Mouse (Mus musculus) limb, embryonic 12.5 days (tissue): ENCODE measurements around the gene Ak1. TPM values are rescaled to one million over a fixed set of nuclear protein-coding genes. Genes with fewer than 3 reads are reported as not detected.

Source experiments
- ATAC-seq: fragments of 200-750 bp; cut with Nextera tagmentation; 2 replicates; pipeline ENCODE4 v1.8.0; 2017; ENCODE audit warnings: low read depth, moderate TSS enrichment; ENCODE audit not compliant: insufficient number of reproducible peaks, insufficient read depth, low FRiP score, low TSS enrichment
- H3K27ac ChIP-seq: fragments of 300-500 bp; sonication (generic); 2 replicates; pipeline ENCODE4 v1.5.1; 2016; ENCODE audit warnings: mild to moderate bottlenecking, moderate library complexity
- H3K27me3 ChIP-seq: fragments of 300-500 bp; sonication (generic); 2 replicates; pipeline ENCODE4 v1.6.1; 2016; ENCODE audit warnings: mild to moderate bottlenecking, moderate library complexity
- H3K36me3 ChIP-seq: fragments of 300-500 bp; sonication (generic); 2 replicates; pipeline ENCODE4 v1.6.1; 2016; ENCODE audit warnings: mild to moderate bottlenecking, moderate library complexity
- H3K4me1 ChIP-seq: fragments of 300-500 bp; sonication (generic); replicated peaks from 2 replicates; pipeline ENCODE4 v1.6.1; 2016
- H3K4me2 ChIP-seq: fragments of 300-500 bp; sonication (generic); 2 replicates; pipeline ENCODE4 v1.6.1; 2016; ENCODE audit warnings: mild to moderate bottlenecking, moderate library complexity
- H3K4me3 ChIP-seq: fragments of 300-500 bp; sonication (generic); replicated peaks from 2 replicates; pipeline ENCODE4 v1.5.1; 2016; ENCODE audit warnings: mild to moderate bottlenecking
- H3K9ac ChIP-seq: fragments of 300-500 bp; sonication (generic); replicated peaks from 2 replicates; pipeline ENCODE4 v1.6.1; 2016; ENCODE audit warnings: mild to moderate bottlenecking, moderate library complexity
- H3K9me3 ChIP-seq: fragments of 300-500 bp; sonication (generic); 2 replicates; pipeline ENCODE4 v1.6.1; 2016; ENCODE audit warnings: mild to moderate bottlenecking, moderate library complexity
- WGBS: fragments of 180-500 bp; shearing (Covaris S2); methylation state at CpG from one replicate; pipeline ENCODE4 v1.1.7; 2016; 5-methylcytosine and 5-hydroxymethylcytosine counted together
- polyA plus RNA-seq: library from polyadenylated mRNA; unstranded; fragments of >200 nt; fragmentation: Nextera tagmentation; extraction: Ambion mirVana; gene quantifications from 2 replicates; pipeline ENCODE4 v1.2.1, GENCODE M21; 2016

Ak1 gene
- polyA plus RNA-seq, 1 experiment from 2014 or later, result 34.3 TPM

DNA sequence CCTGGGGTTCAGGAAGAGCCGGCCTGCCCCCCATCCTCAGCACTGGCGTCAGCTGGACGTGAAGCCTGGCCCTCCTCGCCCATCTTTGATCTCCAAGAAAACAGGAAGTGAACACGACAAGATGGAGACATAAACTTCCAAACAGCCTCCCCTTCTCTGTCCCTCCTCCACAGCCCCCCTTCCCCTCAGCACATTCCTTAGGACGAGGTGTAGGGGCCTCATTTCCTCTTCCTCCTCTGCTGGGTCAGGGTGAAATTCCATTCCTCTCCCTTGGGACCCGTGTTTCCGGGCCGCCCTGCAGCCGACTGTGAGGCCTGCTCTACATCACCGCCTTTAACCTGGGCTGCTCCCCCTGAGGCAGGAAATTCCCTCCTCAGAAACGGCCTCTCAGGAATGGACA lies 34.3 kb downstream of the Ak1 start:
- H3K4me2 ChIP-seq, result peak overlapping the region; percentile 3; the same call in 1 of the 2 replicates
- peak; percentile 63; the same call in 1 of the 2 replicates for ATAC-seq

DNA sequence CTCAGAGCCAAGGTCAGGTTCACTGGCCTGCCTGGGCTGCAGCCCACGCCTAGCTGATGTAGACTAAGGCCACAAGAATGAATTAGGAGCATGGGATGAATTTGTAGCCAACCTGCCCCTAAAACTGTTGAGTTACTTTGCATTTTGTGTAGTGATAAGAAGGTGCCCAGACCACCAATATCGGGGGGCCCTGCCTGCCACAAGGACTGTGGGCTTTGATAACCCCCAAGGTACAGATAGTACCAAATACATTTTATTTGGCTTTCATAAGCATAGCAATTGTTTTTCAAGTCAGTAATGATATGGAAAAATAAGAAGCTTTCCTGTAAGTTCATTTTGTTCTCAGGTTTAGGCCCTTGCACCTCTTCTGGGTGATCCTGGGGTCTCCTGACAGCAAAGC lies 37.3 kb downstream of the Ak1 start:
- H3K9me3 ChIP-seq, result no peaks in the 10 kb centered on the region
- peaks cover 24% of the 10 kb centered on the region for H3K4me1 ChIP-seq
- H3K9ac ChIP-seq, result no peak overlapping the region
- no peaks in the 10 kb centered on the region for H3K36me3 ChIP-seq
- no peak overlapping the region for H3K4me3 ChIP-seq
- no peak overlapping the region for H3K27ac ChIP-seq
- 81% methylated on average over 2 of the region's 2 CpGs for WGBS
- no peak for ATAC-seq
- no peak overlapping the region for H3K4me2 ChIP-seq
- no peaks in the 10 kb centered on the region for H3K27me3 ChIP-seq

More for the DNA sequence above, 34.3 kb downstream of the Ak1 start:
- Histone ChIP-seq H3K27me3 (no peaks in the 10 kb centered on the region), H3K4me1 (peaks cover 30% of the 10 kb centered on the region), H3K27ac (peak overlapping the region; percentile 85), H3K9me3 (no peaks in the 10 kb centered on the region), H3K36me3 (no peaks in the 10 kb centered on the region), H3K9ac (no peak overlapping the region), H3K4me3 (no peak overlapping the region)
- 18% methylated on average over 12 of the region's 12 CpGs for WGBS

DNA sequence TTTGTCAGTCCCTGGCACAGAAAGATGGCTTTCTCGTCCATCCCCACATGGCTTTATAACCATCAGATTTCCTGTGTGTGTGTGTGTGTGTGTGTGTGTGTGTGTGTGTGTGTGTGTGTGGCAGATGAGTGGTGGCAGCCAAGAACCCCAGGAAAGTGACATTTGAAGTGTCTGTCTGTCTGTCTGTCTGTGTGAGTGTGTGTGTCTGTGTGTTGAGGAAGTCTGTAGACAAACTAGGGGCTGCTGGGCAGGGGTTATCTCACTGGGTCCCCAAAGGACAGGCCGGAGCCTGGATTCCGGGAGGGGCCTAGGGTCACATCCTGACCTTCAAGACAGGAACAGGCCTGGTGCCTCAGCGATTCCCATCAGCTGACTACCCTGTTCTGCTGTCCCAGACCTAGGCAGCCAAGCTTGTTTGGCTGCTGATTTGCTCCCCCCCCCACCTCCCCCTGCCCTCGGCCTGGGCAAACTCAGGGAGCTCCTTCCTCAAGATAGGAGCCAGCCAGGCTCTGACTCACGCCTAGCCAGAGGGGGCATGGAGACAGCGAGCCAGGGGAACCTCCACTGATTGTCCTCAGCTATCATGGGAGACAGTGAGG lies 40.0 kb downstream of the Ak1 start:
- H3K36me3 ChIP-seq, result no peaks in the 10 kb centered on the region
- H3K9ac ChIP-seq, result no peak overlapping the region
- no peaks in the 10 kb centered on the region for H3K9me3 ChIP-seq
- WGBS, result 45% methylated on average over 7 of the region's 7 CpGs
- no peak for ATAC-seq
- H3K27me3 ChIP-seq, result no peaks in the 10 kb centered on the region
- H3K4me2 ChIP-seq, result no peak overlapping the region
- H3K4me3 ChIP-seq, result no peak overlapping the region
- H3K4me1 ChIP-seq, result no peaks in the 10 kb centered on the region
- H3K27ac ChIP-seq, result no peak overlapping the region

DNA sequence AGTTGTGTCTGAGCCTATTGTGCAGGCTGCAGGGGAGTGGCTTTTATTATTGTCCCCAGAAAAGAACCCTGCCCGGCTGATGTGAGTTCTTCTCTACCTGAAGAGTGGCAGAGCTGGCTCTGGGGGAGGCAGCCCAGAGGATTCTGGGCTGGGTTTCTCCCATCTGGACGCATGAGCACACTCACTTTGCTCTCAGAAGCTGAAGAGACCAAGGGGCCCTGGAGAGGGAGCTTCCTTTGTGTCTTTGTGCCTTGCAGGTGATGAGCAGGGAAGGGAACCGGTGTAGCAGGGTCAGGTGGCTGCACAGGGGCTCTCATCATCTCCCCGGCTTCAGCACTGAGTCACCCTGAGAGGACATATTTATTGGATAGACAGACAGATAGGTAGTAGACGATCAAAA lies 40.7 kb downstream of the Ak1 start:
- H3K27me3 ChIP-seq, result no peaks in the 10 kb centered on the region
- H3K9me3 ChIP-seq, result no peaks in the 10 kb centered on the region
- H3K27ac ChIP-seq, result 0 out of 2 replicates have a peak overlapping the region, but pooled peaks have one; percentile 20
- H3K4me3 ChIP-seq, result no peak overlapping the region
- WGBS, result 63% methylated on average over 5 of the region's 5 CpGs
- ATAC-seq, result no peak
- H3K36me3 ChIP-seq, result no peaks in the 10 kb centered on the region
- H3K4me2 ChIP-seq, result no peak overlapping the region
- no peaks in the 10 kb centered on the region for H3K4me1 ChIP-seq
- H3K9ac ChIP-seq, result no peak overlapping the region

DNA sequence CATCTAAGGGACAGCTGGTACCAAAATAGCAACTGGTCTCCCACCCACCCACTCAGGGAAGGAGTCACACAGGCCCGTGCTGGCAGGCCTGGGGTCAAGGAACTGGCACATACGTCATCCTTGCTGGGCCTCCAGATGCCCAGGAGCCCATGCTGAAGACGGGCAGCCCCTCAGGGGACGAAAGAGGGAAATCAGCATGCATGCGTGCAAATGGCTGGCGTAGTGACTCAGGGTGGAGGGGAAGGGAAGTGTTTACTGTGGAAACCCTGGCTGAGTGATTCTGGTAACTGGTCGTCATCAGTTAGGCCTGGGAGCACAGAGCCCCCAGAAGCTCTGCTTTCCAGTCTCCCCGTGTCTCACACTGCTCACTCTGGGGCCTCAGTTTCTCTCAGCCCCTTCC lies 43.8 kb downstream of the Ak1 start:
- H3K27me3 ChIP-seq, result no peaks in the 10 kb centered on the region
- 71% methylated on average over 8 of the region's 8 CpGs for WGBS
- H3K4me2 ChIP-seq, result no peak overlapping the region
- H3K4me1 ChIP-seq, result no peaks in the 10 kb centered on the region
- no peak overlapping the region for H3K4me3 ChIP-seq
- no peak for ATAC-seq
- H3K27ac ChIP-seq, result 0 out of 2 replicates have a peak overlapping the region, but pooled peaks have one; percentile 17
- no peaks in the 10 kb centered on the region for H3K9me3 ChIP-seq
- no peaks in the 10 kb centered on the region for H3K36me3 ChIP-seq
- no peak overlapping the region for H3K9ac ChIP-seq

DNA sequence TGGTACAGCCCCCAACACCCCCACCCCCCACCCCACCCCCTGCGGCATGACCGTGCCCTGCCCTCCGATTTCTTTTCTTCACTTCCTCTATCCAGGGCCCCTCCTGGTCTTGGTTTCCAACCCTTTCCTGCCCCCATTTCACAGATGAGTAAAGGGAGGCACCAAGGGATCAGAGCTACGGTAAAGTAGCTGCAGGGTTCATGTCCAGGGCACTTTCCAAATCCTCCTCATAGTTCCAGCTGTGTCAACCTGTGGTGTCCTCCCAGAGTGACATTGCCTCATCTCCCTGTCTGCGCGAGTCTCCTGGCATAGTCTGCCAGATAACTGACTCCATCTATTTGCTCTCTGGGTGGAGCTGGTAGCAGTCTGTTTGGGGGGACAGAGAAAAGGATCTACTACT lies 44.3 kb downstream of the Ak1 start:
- Histone ChIP-seq H3K9me3 (no peaks in the 10 kb centered on the region), H3K27me3 (no peaks in the 10 kb centered on the region), H3K4me1 (no peaks in the 10 kb centered on the region), H3K4me3 (no peak overlapping the region), H3K27ac (no peak overlapping the region), H3K36me3 (no peaks in the 10 kb centered on the region), H3K4me2 (no peak overlapping the region), H3K9ac (no peak overlapping the region)
- ATAC-seq, result no peak
- WGBS, result 82% methylated on average over 6 of the region's 6 CpGs

DNA sequence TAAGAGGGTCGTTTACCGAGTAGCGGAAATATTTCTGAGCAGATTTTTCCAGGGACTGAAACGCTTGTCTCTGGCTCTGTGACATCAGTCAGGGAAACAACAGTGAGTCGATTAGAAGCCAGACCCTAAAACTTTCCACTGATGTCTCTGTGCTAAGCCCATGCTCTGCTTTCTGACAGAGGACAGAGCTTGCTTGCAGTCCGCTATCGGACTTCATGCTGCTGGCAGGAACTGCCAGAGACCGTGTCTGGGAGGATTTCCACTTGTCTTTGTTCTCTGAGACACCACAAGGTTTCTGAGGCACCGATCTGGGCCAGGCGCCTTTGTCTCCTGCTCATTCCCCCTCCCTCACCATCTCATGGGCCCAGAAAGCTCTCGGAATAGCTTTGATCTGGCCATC lies 46.2 kb downstream of the Ak1 start:
- H3K9ac ChIP-seq, result no peak overlapping the region
- no peaks in the 10 kb centered on the region for H3K9me3 ChIP-seq
- no peak for ATAC-seq
- H3K4me3 ChIP-seq, result no peak overlapping the region
- H3K4me2 ChIP-seq, result no peak overlapping the region
- H3K4me1 ChIP-seq, result no peaks in the 10 kb centered on the region
- no peaks in the 10 kb centered on the region for H3K36me3 ChIP-seq
- 59% methylated on average over 11 of the region's 11 CpGs for WGBS
- H3K27me3 ChIP-seq, result no peaks in the 10 kb centered on the region
- H3K27ac ChIP-seq, result peak overlapping the region; percentile 47

DNA sequence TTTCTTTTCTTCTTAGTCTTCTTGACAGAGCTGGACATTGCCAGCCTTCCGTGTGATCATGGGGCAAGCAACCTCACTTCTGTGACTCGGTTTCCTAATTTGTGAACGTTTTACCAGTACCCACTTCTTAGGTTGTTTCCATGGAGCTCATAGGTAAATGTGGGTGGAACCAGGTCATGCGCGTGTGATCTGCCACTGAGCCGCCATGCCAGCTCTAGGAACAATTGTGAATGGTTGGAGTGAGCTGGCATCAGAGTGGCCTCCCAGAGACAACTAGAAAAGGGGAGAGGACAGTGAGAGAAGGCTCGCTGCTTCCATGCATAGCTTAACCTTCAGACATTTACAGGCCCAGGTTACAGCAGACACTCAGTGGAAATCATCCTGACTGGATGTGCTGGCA lies 46.6 kb downstream of the Ak1 start:
- H3K9ac ChIP-seq, result no peak overlapping the region
- ATAC-seq, result no peak
- no peaks in the 10 kb centered on the region for H3K9me3 ChIP-seq
- no peaks in the 10 kb centered on the region for H3K4me1 ChIP-seq
- no peak overlapping the region for H3K4me3 ChIP-seq
- no peaks in the 10 kb centered on the region for H3K36me3 ChIP-seq
- no peaks in the 10 kb centered on the region for H3K27me3 ChIP-seq
- no peak overlapping the region for H3K4me2 ChIP-seq
- 94% methylated on average over 7 of the region's 7 CpGs for WGBS
- H3K27ac ChIP-seq, result no peak overlapping the region

DNA sequence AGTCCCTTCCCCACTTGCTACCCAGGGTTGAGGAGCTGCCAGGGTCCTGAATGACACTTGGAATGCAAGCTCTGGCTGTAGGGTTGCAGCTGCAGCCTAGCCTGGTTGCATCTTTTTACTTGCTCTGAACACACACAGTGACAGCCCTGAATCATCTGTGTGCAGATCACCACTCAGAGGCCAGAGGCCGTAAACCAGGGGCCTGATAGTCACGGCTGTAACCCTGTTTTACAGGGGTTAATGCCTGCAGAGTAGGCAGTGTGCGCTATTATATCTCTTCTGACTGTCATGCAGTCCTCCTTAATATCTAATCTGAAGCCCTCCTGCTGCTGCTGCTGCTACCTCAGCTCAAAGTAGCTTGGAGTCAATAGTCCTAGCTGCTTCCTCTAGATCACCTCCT lies 48.3 kb downstream of the Ak1 start:
- H3K4me2 ChIP-seq, result no peak overlapping the region
- WGBS, result 51% methylated on average over 3 of the region's 3 CpGs
- H3K27ac ChIP-seq, result no peak overlapping the region
- no peak for ATAC-seq
- H3K9me3 ChIP-seq, result no peaks in the 10 kb centered on the region
- 0 out of 2 replicates have a peak, but pooled peaks cover 3% of the 10 kb centered on the region for H3K4me1 ChIP-seq
- H3K27me3 ChIP-seq, result no peaks in the 10 kb centered on the region
- H3K9ac ChIP-seq, result no peak overlapping the region
- no peak overlapping the region for H3K4me3 ChIP-seq
- H3K36me3 ChIP-seq, result no peaks in the 10 kb centered on the region

DNA sequence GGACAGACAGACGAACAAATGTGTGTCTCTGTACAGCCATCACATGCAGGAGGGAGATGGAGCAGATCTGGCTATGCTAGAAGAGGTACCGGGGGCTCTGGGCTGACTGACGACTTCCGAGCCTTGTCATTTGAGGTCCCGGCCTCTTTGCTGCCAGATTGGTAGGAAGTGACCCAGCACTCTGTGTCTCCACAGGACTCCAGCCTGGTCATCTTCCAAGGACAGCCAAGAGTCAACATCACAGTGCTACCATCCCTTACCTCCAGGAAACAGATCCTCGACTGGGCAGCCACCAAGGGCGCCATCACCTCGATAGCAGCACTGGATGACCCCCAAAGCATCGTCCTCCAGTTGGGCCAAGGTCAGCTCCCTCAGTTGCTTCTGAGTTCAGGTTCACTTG lies 49.6 kb downstream of the Ak1 start:
- ATAC-seq, result no peak
- Histone ChIP-seq H3K4me1 (0 out of 2 replicates have a peak, but pooled peaks cover 3% of the 10 kb centered on the region), H3K27me3 (no peaks in the 10 kb centered on the region), H3K4me2 (no peak overlapping the region), H3K9me3 (no peaks in the 10 kb centered on the region), H3K4me3 (no peak overlapping the region), H3K9ac (no peak overlapping the region), H3K36me3 (no peaks in the 10 kb centered on the region), H3K27ac (no peak overlapping the region)
- WGBS, result 86% methylated on average over 9 of the region's 9 CpGs

DNA sequence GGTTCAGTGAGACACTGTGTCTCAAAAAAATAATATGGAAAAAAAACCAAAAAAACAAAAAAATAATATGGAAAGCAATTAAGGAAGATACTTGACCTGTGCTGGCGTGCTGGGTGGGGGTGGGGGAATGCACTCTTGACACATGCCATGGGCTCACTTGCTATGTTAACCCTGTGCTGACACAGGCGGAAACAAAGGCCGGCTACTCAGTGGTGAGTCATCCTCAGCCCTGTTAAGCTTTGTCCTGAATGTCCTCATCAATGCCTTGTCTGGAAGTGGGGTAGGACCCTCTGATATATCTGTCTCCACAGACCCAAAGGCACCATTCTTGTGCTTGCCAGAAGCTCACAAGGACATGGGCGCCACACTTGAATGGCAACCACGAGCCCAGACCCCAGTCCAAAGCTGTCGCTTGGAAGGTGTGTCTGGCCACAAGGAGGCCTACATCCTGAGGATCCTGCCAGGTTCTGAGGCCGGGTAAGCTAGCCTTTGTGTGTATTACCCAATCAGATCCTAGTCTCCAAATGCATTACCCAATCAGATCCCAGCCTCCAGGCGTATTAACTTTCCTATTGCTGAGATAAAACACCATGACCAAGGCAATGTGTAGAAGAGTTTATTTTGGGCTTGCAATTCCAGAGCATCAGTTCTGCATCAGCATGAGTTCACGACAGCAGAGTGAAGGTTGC lies 50.5 kb downstream of the Ak1 start:
- no peaks in the 10 kb centered on the region for H3K27me3 ChIP-seq
- 78% methylated on average over 9 of the region's 9 CpGs for WGBS
- H3K36me3 ChIP-seq, result no peaks in the 10 kb centered on the region
- no peak overlapping the region for H3K9ac ChIP-seq
- no peak for ATAC-seq
- 0 out of 2 replicates have a peak, but pooled peaks cover 4% of the 10 kb centered on the region for H3K9me3 ChIP-seq
- H3K27ac ChIP-seq, result no peak overlapping the region
- H3K4me2 ChIP-seq, result no peak overlapping the region
- H3K4me3 ChIP-seq, result no peak overlapping the region
- H3K4me1 ChIP-seq, result 0 out of 2 replicates have a peak, but pooled peaks cover 3% of the 10 kb centered on the region
